ENCODE assay signal across 26 mouse cellular contexts in the genomic region with DNA sequence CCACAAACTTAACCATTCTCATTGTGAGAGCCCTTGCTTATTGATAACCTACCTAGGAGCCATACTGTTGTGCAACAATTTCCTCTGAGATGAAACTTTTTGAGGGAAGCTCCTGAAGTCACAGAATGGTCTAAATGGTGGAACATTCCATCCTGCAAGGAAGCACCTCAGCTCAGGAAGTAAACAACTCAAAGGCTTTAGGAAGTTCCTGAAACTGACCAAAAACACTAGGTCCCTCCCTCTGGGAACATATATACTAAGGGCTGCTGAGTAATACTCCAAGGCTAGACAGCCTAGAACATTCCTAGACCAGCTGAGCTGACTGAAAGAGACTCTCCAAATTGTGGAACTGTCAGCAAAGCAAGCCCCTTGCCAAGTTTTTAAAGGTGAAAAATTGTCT. TPM values are rescaled to one million over a fixed set of nuclear protein-coding genes. Genes with fewer than 3 reads are reported as not detected.
DNase-seq lines count a peak whose midpoint lies in the region; TF ChIP-seq lines count a peak whose summit lies in the region.
"Had no signal": no experiment of that assay in that cellular context is flagged by ENCODE, and none has a peak within 500 bp of the region (broad histone marks: within the 10 kb centered on the region; RNA-seq: fewer than 3 reads in every experiment).

No protein-coding gene starts in this region.

- no peak overlapping the region for H3K9ac ChIP-seq in ES-Bruce4 (ENCODE audit: low read depth, poor library complexity, severe bottlenecking)

- no peak for TF ChIP-seq POLR2A in ES-Bruce4 (IDR thresholded peaks at IDR 0.05; ENCODE audit: insufficient read depth, low read length)

- H3K27ac ChIP-seq in ES-Bruce4 (ENCODE audit: insufficient read depth, low read length): peak overlapping the region; percentile 64
- H3K27ac ChIP-seq in hindbrain, embryonic 10.5 days: no peak overlapping the region

- H3K9me3 ChIP-seq in ES-Bruce4 (replicated peaks; ENCODE audit: control insufficient read depth, insufficient read depth, low read length, poor library complexity, severe bottlenecking): peaks cover 3% of the 10 kb centered on the region; the same call in 1 of the 2 replicates
- H3K9me3 ChIP-seq in hindbrain, embryonic 10.5 days: no peaks in the 10 kb centered on the region
- H3K9me3 ChIP-seq: G1E had no signal

- H3K27me3 ChIP-seq in ES-Bruce4 (ENCODE audit: control insufficient read depth, insufficient read depth, low read length, poor library complexity, severe bottlenecking): no peaks in the 10 kb centered on the region
- no peaks in the 10 kb centered on the region for H3K27me3 ChIP-seq in hindbrain, embryonic 10.5 days (ENCODE audit: insufficient read depth, poor library complexity, severe bottlenecking)

- no peak overlapping the region for H3K4me3 ChIP-seq in ES-Bruce4 (ENCODE audit: low read depth, low read length)
- H3K4me3 ChIP-seq in hindbrain, embryonic 10.5 days: no peak overlapping the region

- no peak for TF ChIP-seq CTCF in ES-Bruce4 (IDR thresholded peaks at IDR 0.05; ENCODE audit: low read depth, low read length)

- no peak for TF ChIP-seq EP300 in ES-Bruce4 (IDR thresholded peaks at IDR 0.05; ENCODE audit: insufficient read depth, low read depth, low read length)

- H3K4me1 ChIP-seq in ES-Bruce4 (ENCODE audit: control insufficient read depth, insufficient read depth, low read length): peaks cover 15% of the 10 kb centered on the region
- peaks cover 4% of the 10 kb centered on the region; the same call in 1 of the 2 replicates for H3K4me1 ChIP-seq in hindbrain, embryonic 10.5 days (replicated peaks)

- no peaks in the 10 kb centered on the region; the same call in 1 of the 2 replicates for H3K36me3 ChIP-seq in ES-Bruce4 (ENCODE audit: control insufficient read depth, insufficient read depth, low read length, poor library complexity, severe bottlenecking)
- H3K36me3 ChIP-seq in hindbrain, embryonic 10.5 days: no peaks in the 10 kb centered on the region
- H3K36me3 ChIP-seq: G1E had no signal

- intact Hi-C loops in left cerebral cortex, postnatal 25 days (cut with DNase I): no loop called here

- DNase-seq in ES-CJ7 (ENCODE audit: low read depth, low spot score) (peak; percentile 54), R1 (ENCODE audit: low read depth, low spot score) (peak; percentile 68), ZHBTc4 (ENCODE audit: low read depth, low spot score) (peak; percentile 54)
- no peak for DNase-seq in hindbrain, embryonic 10.5 days (ENCODE audit: low spot score)
- no peak for DNase-seq in T-cell, adult 2 months (ENCODE audit: low spot score)
- DNase-seq in left cerebral cortex, postnatal 25 days (ENCODE audit: low spot score in 2 of 2): no peak
- DNase-seq in heart, postnatal 4 days: no peak
- DNase-seq: adrenal gland, adult 2 months; adrenal gland, adult 8-10 months; adrenal gland, postnatal 10 days; adrenal gland, postnatal 14 days; adrenal gland, postnatal 25 days; adrenal gland, postnatal 36 days; B cell, adult 2 months; cerebellum, adult 11 months; cerebellum, adult 11-12 months; cerebellum, adult 18-20 months; cerebellum, adult 2 months; cerebellum, adult 8-10 months; cerebellum, adult 9-10 months; cerebellum, adult 9-11 months had no signal

RNA-seq across cellular contexts. Expression of a gene that starts 13.5 kb away (rescaled TPM):
- 81.7 and 82.0 TPM in 2 replicates for polyA plus RNA-seq in ES-Bruce4 (2011; ENCODE audit: insufficient read depth, insufficient read length, low read depth, missing spikeins)
- 82.6 and 91.7 TPM in 2 replicates for polyA plus RNA-seq in hindbrain, embryonic 10.5 days (2016; fragmentation: Nextera tagmentation; extraction: Ambion mirVana)
- 100 to 1,000 TPM; 123 to 127 TPM for total RNA-seq in left cerebral cortex, postnatal 25 days (2021)
- total RNA-seq in heart, postnatal 4 days (2021): 10 to 100 TPM; 81.9 to 89.3 TPM

RNA-seq across cellular contexts. Expression of a gene that starts 32.9 kb away (rescaled TPM):
- 0.48 and 0.53 TPM in 2 replicates for polyA plus RNA-seq in ES-Bruce4 (2011; ENCODE audit: insufficient read depth, insufficient read length, low read depth, missing spikeins)
- 35.8 and 38.0 TPM in 2 replicates for polyA plus RNA-seq in hindbrain, embryonic 10.5 days (2016; fragmentation: Nextera tagmentation; extraction: Ambion mirVana)
- total RNA-seq in left cerebral cortex, postnatal 25 days (2021): under 1 TPM; 0.62 to 0.73 TPM
- total RNA-seq in heart, postnatal 4 days (2021): 10 to 100 TPM in 1 of 2 experiments, 1 to 10 TPM in 1; 7.2 to 22.1 TPM
- polyA plus RNA-seq: C2C12; CD4-positive, CD25-positive, alpha-beta regulatory T cell, adult 4 months; Patski had no signal

RNA-seq across cellular contexts. Expression of a gene that starts 36.6 kb away (rescaled TPM):
- 44.3 and 50.3 TPM in 2 replicates for polyA plus RNA-seq in ES-Bruce4 (2011; ENCODE audit: insufficient read depth, insufficient read length, low read depth, missing spikeins)
- 16.8 and 18.7 TPM in 2 replicates for polyA plus RNA-seq in hindbrain, embryonic 10.5 days (2016; fragmentation: Nextera tagmentation; extraction: Ambion mirVana)
- total RNA-seq in left cerebral cortex, postnatal 25 days (2021): 100 to 1,000 TPM; 231 to 242 TPM
- 10 to 100 TPM; 36.8 to 39.4 TPM for total RNA-seq in heart, postnatal 4 days (2021)

RNA-seq across cellular contexts. Expression of a gene that starts 48.3 kb away (rescaled TPM):
- polyA plus RNA-seq in ES-Bruce4 (2011; ENCODE audit: insufficient read depth, insufficient read length, low read depth, missing spikeins): 19.7 and 20.0 TPM in 2 replicates
- polyA plus RNA-seq in hindbrain, embryonic 10.5 days (2016; fragmentation: Nextera tagmentation; extraction: Ambion mirVana): 52.3 and 69.6 TPM in 2 replicates
- 10 to 100 TPM; 67.8 to 71.4 TPM for total RNA-seq in left cerebral cortex, postnatal 25 days (2021)
- total RNA-seq in heart, postnatal 4 days (2021): 10 to 100 TPM; 26.6 to 27.7 TPM

Comparison
In these comparisons a context has a peak if more than half of its experiments do, and no peak if none do; other contexts are left out.
1. DNase-seq: peak in ES-CJ7 (single experiment), R1 (single experiment) and ZHBTc4 (single experiment); none in hindbrain, embryonic 10.5 days (single experiment), T-cell, adult 2 months (single experiment), left cerebral cortex, postnatal 25 days (0 of 2) and heart, postnatal 4 days (single experiment).
2. RNA of a gene that starts 32.9 kb away (total RNA-seq): 7.2 to 22.1 TPM in heart, postnatal 4 days; 0.62 to 0.73 TPM in left cerebral cortex, postnatal 25 days; every median in the first group is over 4 times any median in the second.
3. RNA of a gene that starts 36.6 kb away (total RNA-seq): 231 to 242 TPM in left cerebral cortex, postnatal 25 days; 36.8 to 39.4 TPM in heart, postnatal 4 days; every median in the first group is over 4 times any median in the second.